Mouse (Mus musculus): ENCODE results near the gene Smim6. TPM values are rescaled to one million over a fixed set of nuclear protein-coding genes. Genes with fewer than 3 reads are reported as not detected.

Smim6 gene
- polyA plus RNA-seq, 1 experiment from 2014 or later: 1.6 TPM

DNA sequence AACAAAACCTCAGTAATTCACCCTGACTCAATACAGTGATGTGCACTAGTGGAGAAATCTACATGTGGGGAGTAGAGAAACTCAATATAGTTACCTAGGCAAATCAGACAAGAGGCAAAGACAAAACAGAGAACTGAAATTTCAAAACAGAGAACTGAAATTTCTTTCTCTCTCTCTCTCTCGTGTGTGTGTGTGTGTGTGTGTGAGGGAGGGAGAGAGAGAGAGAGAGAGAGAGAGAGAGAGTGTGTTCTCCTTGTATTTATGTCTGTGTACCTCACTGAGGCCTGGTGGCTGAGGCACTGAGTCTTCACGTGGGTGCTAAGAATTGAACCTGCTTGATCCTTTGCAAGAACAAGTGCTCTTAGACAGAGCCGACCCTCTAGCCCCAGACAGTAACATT, 18.0 kb downstream of the Smim6 start:
- no peak overlapping the region for H3K4me3 ChIP-seq
- H3K9me3 ChIP-seq: no peaks in the 10 kb centered on the region
- H3K27me3 ChIP-seq (ENCODE audit: insufficient read depth, poor library complexity, severe bottlenecking): no peaks in the 10 kb centered on the region
- no peak for DNase-seq (ENCODE audit: low spot score)
- WGBS: 75% methylated on average over 3 of the region's 3 CpGs
- no peak overlapping the region for H3K27ac ChIP-seq
- peaks cover 33% of the 10 kb centered on the region for H3K36me3 ChIP-seq
- H3K4me1 ChIP-seq: peaks cover 19% of the 10 kb centered on the region

DNA sequence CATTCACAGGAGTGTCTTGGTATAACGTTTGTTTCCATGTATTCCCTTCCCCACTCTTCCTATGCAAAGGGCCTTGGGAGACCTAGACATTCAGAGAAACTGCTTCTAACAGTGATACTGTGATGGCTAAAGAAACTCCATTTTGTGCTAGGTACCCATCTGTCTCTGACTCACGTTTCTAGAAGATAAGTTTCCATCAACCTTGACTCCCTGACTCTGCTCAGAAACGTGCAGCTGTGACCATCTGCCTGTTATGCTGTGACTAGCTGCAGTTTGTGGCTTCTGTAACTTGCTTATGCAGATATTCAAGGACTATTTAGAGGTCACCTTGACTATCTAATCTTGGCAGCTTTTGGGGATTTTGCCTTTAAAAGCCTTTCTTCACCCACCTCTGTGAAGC, 19.4 kb downstream of the Smim6 start:
- H3K27me3 ChIP-seq (ENCODE audit: insufficient read depth, poor library complexity, severe bottlenecking): no peaks in the 10 kb centered on the region
- peaks cover 20% of the 10 kb centered on the region for H3K4me1 ChIP-seq
- H3K27ac ChIP-seq: no peak overlapping the region
- H3K9me3 ChIP-seq: no peaks in the 10 kb centered on the region
- no peak overlapping the region for H3K4me3 ChIP-seq
- 61% methylated on average over 3 of the region's 3 CpGs for WGBS
- no peak for DNase-seq (ENCODE audit: low spot score)
- peaks cover 37% of the 10 kb centered on the region for H3K36me3 ChIP-seq

- peak; percentile 99 for DNase-seq (ENCODE audit: low spot score)
- peak within 1 kb of the TSS; percentile 95 for H3K4me3 ChIP-seq
- no peaks in the 10 kb centered on the region for H3K9me3 ChIP-seq
- peak within 1 kb of the TSS; percentile 88 for H3K27ac ChIP-seq
- under 1% methylated on average over 28 of the region's 28 CpGs for WGBS
- H3K36me3 ChIP-seq: peaks cover 41% of the 10 kb centered on the region
- peaks cover 20% of the 10 kb centered on the region for H3K4me1 ChIP-seq
- no peaks in the 10 kb centered on the region for H3K27me3 ChIP-seq (ENCODE audit: insufficient read depth, poor library complexity, severe bottlenecking)
Measured at GRCm38 (mm10) chr11:115933108-115933746, 21.4 kb downstream of the Smim6 start, which contains the start of the genes Sap30bp and Recql5. Sap30bp (plus strand) TSS chr11:115933282. Recql5 (minus strand) TSS chr11:115933477.

- H3K27ac ChIP-seq: peak overlapping the region; percentile 88
Measured at GRCm38 (mm10) chr11:115933747-115934110, 21.9 kb downstream of the Smim6 start.

GRCm38 (mm10) chr11:115939690-115940329, 28.0 kb downstream of the Smim6 start:
- Histone ChIP-seq H3K4me3 (no peak overlapping the region), H3K4me1 (peaks cover 1% of the 10 kb centered on the region; the same call in 1 of the 2 replicates), H3K27me3 (ENCODE audit: insufficient read depth, poor library complexity, severe bottlenecking) (no peaks in the 10 kb centered on the region), H3K9me3 (no peaks in the 10 kb centered on the region), H3K27ac (no peak overlapping the region), H3K36me3 (peaks cover 89% of the 10 kb centered on the region)
- DNase-seq (ENCODE audit: low spot score): no peak
- 37% methylated on average over 6 of the region's 6 CpGs for WGBS

More at GRCm38 (mm10) chr11:115933747-115934110, 21.9 kb downstream of the Smim6 start:
- DNase-seq (ENCODE audit: low spot score): no peak
- Histone ChIP-seq H3K9me3 (no peaks in the 10 kb centered on the region), H3K4me1 (peaks cover 20% of the 10 kb centered on the region), H3K4me3 (peak overlapping the region; percentile 95), H3K36me3 (peaks cover 41% of the 10 kb centered on the region), H3K27me3 (ENCODE audit: insufficient read depth, poor library complexity, severe bottlenecking) (no peaks in the 10 kb centered on the region)
- under 1% methylated on average over 16 of the region's 16 CpGs for WGBS

- H3K27ac ChIP-seq: no peak overlapping the region
- H3K4me3 ChIP-seq: no peak overlapping the region
- 84% methylated on average over 7 of the region's 7 CpGs for WGBS
- H3K4me1 ChIP-seq: no peaks in the 10 kb centered on the region
- no peaks in the 10 kb centered on the region for H3K27me3 ChIP-seq (ENCODE audit: insufficient read depth, poor library complexity, severe bottlenecking)
- no peak for DNase-seq (ENCODE audit: low spot score)
- H3K9me3 ChIP-seq: no peaks in the 10 kb centered on the region
- H3K36me3 ChIP-seq: peaks cover 94% of the 10 kb centered on the region
Measured at GRCm38 (mm10) chr11:115941980-115942379, 30.2 kb downstream of the Smim6 start.

DNA sequence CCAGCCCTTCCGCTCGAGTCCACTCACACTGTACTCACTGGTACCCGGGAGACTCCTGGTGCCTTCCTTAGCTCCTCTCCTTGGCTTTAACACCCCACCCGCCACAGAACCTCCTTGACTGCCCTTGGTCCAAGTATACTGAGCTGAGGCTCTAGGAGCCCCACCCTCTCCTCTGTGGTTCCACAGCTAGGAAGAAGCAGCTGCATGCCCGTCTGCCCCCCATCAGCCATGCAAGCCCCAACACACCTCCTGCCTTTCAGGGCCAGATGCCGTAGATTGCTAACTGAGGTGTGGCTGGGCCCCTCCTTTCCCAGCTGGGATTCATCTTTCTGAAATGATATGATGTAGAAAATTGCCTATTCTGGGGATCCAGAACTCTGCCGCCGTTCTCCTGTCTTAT, 33.4 kb downstream of the Smim6 start:
- H3K4me1 ChIP-seq: no peaks in the 10 kb centered on the region
- no peaks in the 10 kb centered on the region for H3K27me3 ChIP-seq (ENCODE audit: insufficient read depth, poor library complexity, severe bottlenecking)
- H3K36me3 ChIP-seq: peaks cover 97% of the 10 kb centered on the region
- H3K9me3 ChIP-seq: no peaks in the 10 kb centered on the region
- no peak overlapping the region for H3K4me3 ChIP-seq
- no peak for DNase-seq (ENCODE audit: low spot score)
- H3K27ac ChIP-seq: no peak overlapping the region
- WGBS: 86% methylated on average over 8 of the region's 8 CpGs

GRCm38 (mm10) chr11:115946221-115946828, 34.5 kb downstream of the Smim6 start:
- H3K4me3 ChIP-seq: no peak overlapping the region
- 88% methylated on average over 9 of the region's 9 CpGs for WGBS
- H3K27ac ChIP-seq: no peak overlapping the region
- no peak for DNase-seq (ENCODE audit: low spot score)
- no peaks in the 10 kb centered on the region for H3K9me3 ChIP-seq
- H3K4me1 ChIP-seq: no peaks in the 10 kb centered on the region
- H3K36me3 ChIP-seq: peaks cover 97% of the 10 kb centered on the region
- H3K27me3 ChIP-seq (ENCODE audit: insufficient read depth, poor library complexity, severe bottlenecking): no peaks in the 10 kb centered on the region

DNA sequence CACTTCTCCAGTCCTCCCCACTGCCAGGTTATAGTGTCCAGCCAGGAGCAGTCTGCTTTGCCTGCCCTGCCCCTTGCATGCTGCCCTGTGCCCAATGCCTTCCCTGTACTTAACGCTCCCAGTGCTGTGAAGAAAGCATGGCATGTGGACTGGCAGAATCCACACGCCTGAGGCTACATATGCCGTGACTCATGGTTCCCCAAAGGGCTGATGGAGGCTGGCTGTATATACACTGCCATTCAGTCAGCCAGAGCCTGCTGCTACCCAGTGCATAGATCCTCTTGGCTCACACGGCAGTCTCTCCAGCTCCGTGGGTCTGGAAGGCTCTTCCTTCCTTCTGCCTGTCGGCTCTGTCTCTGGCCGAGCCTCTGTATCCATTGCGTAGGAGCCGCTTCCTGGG, 36.5 kb downstream of the Smim6 start:
- Histone ChIP-seq H3K4me3 (no peak overlapping the region), H3K27ac (no peak overlapping the region), H3K4me1 (no peaks in the 10 kb centered on the region), H3K27me3 (ENCODE audit: insufficient read depth, poor library complexity, severe bottlenecking) (no peaks in the 10 kb centered on the region), H3K9me3 (no peaks in the 10 kb centered on the region), H3K36me3 (peaks cover 98% of the 10 kb centered on the region)
- DNase-seq (ENCODE audit: low spot score): no peak
- WGBS: 90% methylated on average over 9 of the region's 9 CpGs

GRCm38 (mm10) chr11:115950719-115951118, 38.9 kb downstream of the Smim6 start:
- Histone ChIP-seq H3K36me3 (peaks cover 98% of the 10 kb centered on the region), H3K4me1 (no peaks in the 10 kb centered on the region), H3K9me3 (no peaks in the 10 kb centered on the region), H3K27ac (no peak overlapping the region), H3K4me3 (no peak overlapping the region), H3K27me3 (ENCODE audit: insufficient read depth, poor library complexity, severe bottlenecking) (no peaks in the 10 kb centered on the region)
- DNase-seq (ENCODE audit: low spot score): no peak
- WGBS: 94% methylated on average over 2 of the region's 2 CpGs

DNA sequence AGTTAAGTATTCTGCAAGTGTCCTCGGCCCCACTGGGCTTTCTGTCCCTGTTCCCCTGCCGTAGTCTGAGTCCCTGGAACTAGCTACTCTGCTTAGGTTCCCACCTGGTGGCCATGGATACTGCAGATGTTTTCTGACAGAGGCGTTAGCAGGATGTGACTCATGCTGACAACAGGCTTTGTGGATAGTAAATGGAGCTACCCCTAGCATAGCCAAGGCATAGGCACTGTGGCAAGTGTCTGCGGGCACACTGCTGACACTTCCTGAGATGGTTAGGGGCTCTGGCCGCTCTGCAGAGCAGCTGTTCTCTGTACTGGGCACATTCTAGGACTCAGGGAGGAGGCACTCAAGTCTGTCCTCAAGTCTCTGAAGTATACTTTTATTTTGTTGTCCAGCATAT, 42.9 kb downstream of the Smim6 start:
- no peak for DNase-seq (ENCODE audit: low spot score)
- Histone ChIP-seq H3K4me3 (no peak overlapping the region), H3K4me1 (0 out of 2 replicates have a peak, but pooled peaks cover 3% of the 10 kb centered on the region), H3K27me3 (ENCODE audit: insufficient read depth, poor library complexity, severe bottlenecking) (no peaks in the 10 kb centered on the region), H3K27ac (no peak overlapping the region), H3K36me3 (peaks cover 88% of the 10 kb centered on the region), H3K9me3 (no peaks in the 10 kb centered on the region)
- WGBS: 80% methylated on average over 5 of the region's 5 CpGs

DNA sequence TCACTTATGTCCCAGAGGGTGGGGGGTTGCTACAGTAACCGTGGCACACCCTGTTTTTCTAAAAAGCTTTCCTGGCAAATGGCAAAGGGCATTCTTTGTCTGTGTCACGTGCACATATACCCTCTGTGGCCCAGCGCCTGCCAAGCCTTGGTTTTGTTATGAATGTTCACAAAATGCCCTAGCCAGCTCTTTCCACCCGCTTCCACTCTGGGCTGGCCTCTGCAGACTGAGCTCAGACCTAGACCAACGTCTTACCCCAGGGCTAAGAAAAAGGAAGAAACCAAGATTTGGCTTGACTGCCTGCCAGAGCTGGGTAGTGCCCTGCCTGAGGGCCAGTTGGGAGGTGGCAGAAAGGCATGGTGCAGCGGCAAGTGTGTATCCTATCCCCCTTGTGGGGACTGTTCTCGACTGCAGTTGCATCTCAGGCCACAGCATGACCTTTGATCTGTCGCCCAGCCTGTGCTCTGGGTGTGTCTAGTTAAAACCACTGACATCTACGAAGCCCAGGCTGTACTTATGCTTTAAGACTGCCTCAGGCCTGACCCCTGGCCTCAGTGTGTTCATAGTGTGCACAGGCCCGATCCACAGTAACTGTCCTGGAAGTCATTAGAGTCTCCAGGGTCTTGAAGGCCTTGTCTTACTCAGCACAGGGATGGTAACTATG, 43.5 kb downstream of the Smim6 start:
- Histone ChIP-seq H3K4me3 (no peak overlapping the region), H3K36me3 (peaks cover 89% of the 10 kb centered on the region), H3K9me3 (no peaks in the 10 kb centered on the region), H3K27me3 (ENCODE audit: insufficient read depth, poor library complexity, severe bottlenecking) (no peaks in the 10 kb centered on the region), H3K27ac (peak overlapping the region; percentile 7; the same call in 1 of the 2 replicates), H3K4me1 (0 out of 2 replicates have a peak, but pooled peaks cover 3% of the 10 kb centered on the region)
- DNase-seq (ENCODE audit: low spot score): no peak
- 76% methylated on average over 10 of the region's 10 CpGs for WGBS

DNA sequence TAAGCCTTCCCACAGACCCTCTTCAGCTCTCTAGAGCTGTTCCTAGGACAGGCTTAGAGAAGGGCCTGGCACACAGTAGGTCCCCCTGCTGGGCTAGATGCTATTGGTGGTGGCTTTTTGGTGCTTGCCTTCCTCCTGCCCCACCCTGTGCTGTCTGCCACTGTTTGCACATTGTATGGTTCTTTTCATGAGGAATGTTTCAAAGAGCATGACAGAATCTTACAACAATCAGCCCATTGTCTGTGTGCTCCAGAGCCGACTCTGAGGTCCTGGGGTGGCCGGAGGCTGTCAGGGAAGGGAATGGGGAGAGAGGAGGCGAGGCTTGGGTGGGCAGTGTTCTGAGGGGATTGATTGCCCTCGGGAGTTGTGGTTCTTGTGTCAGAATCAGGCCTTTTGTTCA, 44.6 kb downstream of the Smim6 start:
- H3K9me3 ChIP-seq: no peaks in the 10 kb centered on the region
- no peak overlapping the region for H3K27ac ChIP-seq
- no peaks in the 10 kb centered on the region for H3K27me3 ChIP-seq (ENCODE audit: insufficient read depth, poor library complexity, severe bottlenecking)
- peaks cover 89% of the 10 kb centered on the region for H3K36me3 ChIP-seq
- WGBS: 66% methylated on average over 4 of the region's 4 CpGs
- H3K4me3 ChIP-seq: no peak overlapping the region
- no peak for DNase-seq (ENCODE audit: low spot score)
- 0 out of 2 replicates have a peak, but pooled peaks cover 3% of the 10 kb centered on the region for H3K4me1 ChIP-seq
